Mouse (Mus musculus): ENCODE data around the gene Ptprs. TPM values are rescaled to one million over a fixed set of nuclear protein-coding genes. Genes with fewer than 3 reads are reported as not detected.
A peak's percentile ranks its signal among the peaks of the same experiment; 100 is the strongest.
"Not testable (repeated sequence)": the region's sequence is repeated elsewhere in the genome, so short reads cannot be mapped to it uniquely, and the experiment has no call there.

Gene Ptprs
- total RNA-seq (2021) = 100 to 1,000 TPM; 140 to 141 TPM

- DNase-seq = peak; percentile 96
These were observed at the start of gene Ptprs for GRCm38 (mm10) chr17:56476402-56476752. Gene Ptprs (minus strand): TSS chr17:56476483.

GRCm38 (mm10) chr17:56524943-56525342, 48.7 kb upstream of the Ptprs start:
- DNase-seq = no peak

- no peak for DNase-seq
These were observed 46.5 kb upstream of the Ptprs start for GRCm38 (mm10) chr17:56522744-56523143.

GRCm38 (mm10) chr17:56515690-56516410, 39.6 kb upstream of the Ptprs start:
- DNase-seq = no peak

GRCm38 (mm10) chr17:56514916-56515315, 38.6 kb upstream of the Ptprs start:
- no peak for DNase-seq

GRCm38 (mm10) chr17:56514330-56514729, 38.0 kb upstream of the Ptprs start:
- no peak for DNase-seq

GRCm38 (mm10) chr17:56512310-56512709, 36.0 kb upstream of the Ptprs start, which contains the start of gene Znrf4:
Gene Znrf4 (minus strand): TSS chr17:56512431.
- no peak for DNase-seq

- DNase-seq = no peak
These were observed 35.4 kb upstream of the Ptprs start for GRCm38 (mm10) chr17:56511707-56512090.

- DNase-seq = no peak
These were observed 34.9 kb upstream of the Ptprs start for GRCm38 (mm10) chr17:56510970-56511706.

GRCm38 (mm10) chr17:56510473-56510969, 34.2 kb upstream of the Ptprs start:
- DNase-seq = no peak

GRCm38 (mm10) chr17:56509707-56510472, 33.6 kb upstream of the Ptprs start:
- no peak for DNase-seq

GRCm38 (mm10) chr17:56509021-56509640, 32.8 kb upstream of the Ptprs start:
- no peak for DNase-seq

GRCm38 (mm10) chr17:56507161-56508068, 31.1 kb upstream of the Ptprs start:
- peak; percentile 95 for DNase-seq

GRCm38 (mm10) chr17:56506417-56507065, 30.3 kb upstream of the Ptprs start:
- DNase-seq = no peak

GRCm38 (mm10) chr17:56505401-56505800, 29.1 kb upstream of the Ptprs start:
- DNase-seq = no peak

- peak; percentile 63 for DNase-seq
These were observed 26.2 kb upstream of the Ptprs start for GRCm38 (mm10) chr17:56502526-56502925.

- DNase-seq = not testable (repeated sequence)
These were observed 25.5 kb upstream of the Ptprs start for GRCm38 (mm10) chr17:56501635-56502400.

GRCm38 (mm10) chr17:56499229-56499628, 22.9 kb upstream of the Ptprs start:
- no peak for DNase-seq

GRCm38 (mm10) chr17:56494480-56494879, 18.2 kb upstream of the Ptprs start:
- no peak for DNase-seq

- no peak for DNase-seq
These were observed 17.6 kb upstream of the Ptprs start for GRCm38 (mm10) chr17:56493841-56494240.

All from heart, postnatal 4 days (tissue).